Mouse (Mus musculus): ENCODE data around the gene Scn5a. TPM values are rescaled to one million over a fixed set of nuclear protein-coding genes. Genes with fewer than 3 reads are reported as not detected.
A peak's percentile ranks its signal among the peaks of the same experiment; 100 is the strongest.

Gene Scn5a
- total and polyA plus RNA-seq, 3 experiments = 1.9 to 9.0 (median 4.3) TPM

- no peak for TF ChIP-seq PAX5 (IDR thresholded peaks at IDR 0.05; ENCODE audit: low read length)
- TF ChIP-seq MAZ (IDR thresholded peaks at IDR 0.05; ENCODE audit: low read depth, low read length) = no peak
- TF ChIP-seq SMC3 (IDR thresholded peaks at IDR 0.05; ENCODE audit: low read depth, low read length) = peak; percentile 18; the same call in 1 of the 2 replicates
- TF ChIP-seq UBTF (IDR thresholded peaks at IDR 0.05; ENCODE audit: low read depth, low read length) = no peak
- no peak for TF ChIP-seq TBP (conservative IDR thresholded peaks at IDR 0.05; ENCODE audit: low read depth, low read length)
- peak; percentile 17 for TF ChIP-seq RAD21 (IDR thresholded peaks at IDR 0.05; ENCODE audit: low read depth, low read length)
- no peak for TF ChIP-seq RCOR1 (conservative IDR thresholded peaks at IDR 0.05; ENCODE audit: low read depth, low read length)
- TF ChIP-seq NELFE (IDR thresholded peaks at IDR 0.05; ENCODE audit: low read depth, low read length) = no peak
- TF ChIP-seq CTCF (conservative IDR thresholded peaks at IDR 0.05 in 1 of 2, IDR thresholded peaks at IDR 0.05 in 1 of 2; ENCODE audit: low read depth in 2 of 2, low read length in 2 of 2) = peak in 1 of 2 experiments; percentile 36; a peak in 1 of 4 replicates
- TF ChIP-seq CHD1 (IDR thresholded peaks at IDR 0.05; ENCODE audit: low read depth, low read length) = no peak
- no peak for TF ChIP-seq ZC3H11A (IDR thresholded peaks at IDR 0.05; ENCODE audit: low read depth, low read length)
- no peak for TF ChIP-seq ZNF384 (IDR thresholded peaks at IDR 0.05; ENCODE audit: low read depth, low read length)
- DNase-seq (ENCODE audit: extremely low read depth) = no peak
- dilution Hi-C loops (cut with MboI; ENCODE audit: extremely low pct_ligation_motif_present, extremely low pct_unique_long_range_greater_than_20kb, low sequenced_read_pairs) = no loop called here
Observed at GRCm38 (mm10) chr9:119503613-119504012, 75.2 kb downstream of the Scn5a start.

GRCm38 (mm10) chr9:119498885-119499284 lies 79.9 kb downstream of the Scn5a start:
- Histone ChIP-seq H3K79me2 (replicated peaks; ENCODE audit: control insufficient read depth, extremely low read depth, insufficient read depth, poor library complexity, severe bottlenecking) (no peaks in the 10 kb centered on the region), H3K27ac (ENCODE audit: insufficient read depth, low read depth) (no peak overlapping the region), H3K9me3 (replicated peaks; ENCODE audit: low read length) (no peaks in the 10 kb centered on the region), H3K36me3 (replicated peaks in 1 of 2; ENCODE audit: control insufficient read depth in 1 of 2, insufficient read depth in 1 of 2, low read length in 1 of 2) (peaks cover 20 to 58% of the 10 kb centered on the region in 2 experiments), H3K4me1 (ENCODE audit: control insufficient read depth in 1 of 2, insufficient read depth in 2 of 2) (peaks cover 0 to 11% of the 10 kb centered on the region in 2 experiments; a peak in 2 of 4 replicates), H3K4me2 (ENCODE audit: insufficient read depth, low read depth, poor library complexity, severe bottlenecking) (no peak overlapping the region), H3K9ac (ENCODE audit: insufficient read depth, low read depth) (no peak overlapping the region), H3K4me3 (replicated peaks in 1 of 3; ENCODE audit: low read depth in 2 of 3, low read length in 2 of 3, poor library complexity in 1 of 3) (no peak overlapping the region), H3K27me3 (replicated peaks) (no peaks in the 10 kb centered on the region)
- in situ Hi-C loops (cut with MboI; ENCODE audit: low pct_ligation_motif_present, low pct_unique_long_range_greater_than_20kb, low sequenced_read_pairs) = no loop called here
- TF ChIP-seq EP300 (IDR thresholded peaks at IDR 0.05; ENCODE audit: low read length) (no peak), USF1 (IDR thresholded peaks at IDR 0.05; ENCODE audit: low read depth, low read length) (no peak), RAD21 (IDR thresholded peaks at IDR 0.05; ENCODE audit: low read depth, low read length) (no peak), BHLHE40 (IDR thresholded peaks at IDR 0.05; ENCODE audit: low read depth, low read length) (no peak), POLR2A (IDR thresholded peaks at IDR 0.05; ENCODE audit: low read depth, low read length) (no peak), MAZ (IDR thresholded peaks at IDR 0.05; ENCODE audit: low read depth, low read length) (no peak), TCF12 (IDR thresholded peaks at IDR 0.05; ENCODE audit: low read depth, low read length) (no peak), CHD2 (IDR thresholded peaks at IDR 0.05; ENCODE audit: low read length) (no peak), ZKSCAN1 (IDR thresholded peaks at IDR 0.05; ENCODE audit: borderline replicate concordance, low read depth, low read length) (no peak), GABPA (IDR thresholded peaks at IDR 0.05; ENCODE audit: insufficient replicate concordance, low read depth, low read length) (no peak), IRF4 (IDR thresholded peaks at IDR 0.05; ENCODE audit: low read depth, low read length) (no peak), ETS1 (conservative IDR thresholded peaks at IDR 0.05; ENCODE audit: low read depth, low read length) (no peak), POLR2AphosphoS2 (IDR thresholded peaks at IDR 0.05; ENCODE audit: low read depth, low read length) (no peak), ZNF384 (IDR thresholded peaks at IDR 0.05; ENCODE audit: low read depth, low read length) (no peak)
- no peak for DNase-seq (ENCODE audit: extremely low read depth)
- dilution Hi-C loops (cut with MboI; ENCODE audit: extremely low pct_ligation_motif_present, extremely low pct_unique_long_range_greater_than_20kb, low sequenced_read_pairs) = no loop called here

More at GRCm38 (mm10) chr9:119503613-119504012, 75.2 kb downstream of the Scn5a start:
- H3K4me1 ChIP-seq (ENCODE audit: control insufficient read depth in 1 of 2, insufficient read depth in 2 of 2) = peaks cover 0 to 8% of the 10 kb centered on the region in 2 experiments; a peak in 2 of 4 replicates
- no peaks in the 10 kb centered on the region for H3K79me2 ChIP-seq (replicated peaks; ENCODE audit: control insufficient read depth, extremely low read depth, insufficient read depth, poor library complexity, severe bottlenecking)
- no peak overlapping the region for H3K4me2 ChIP-seq (ENCODE audit: insufficient read depth, low read depth, poor library complexity, severe bottlenecking)
- H3K4me3 ChIP-seq (replicated peaks in 1 of 3; ENCODE audit: low read depth in 2 of 3, low read length in 2 of 3, poor library complexity in 1 of 3) = no peak overlapping the region
- no peak overlapping the region for H3K9ac ChIP-seq (ENCODE audit: insufficient read depth, low read depth)
- no peaks in the 10 kb centered on the region for H3K27me3 ChIP-seq (replicated peaks)
- H3K9me3 ChIP-seq (replicated peaks; ENCODE audit: low read length) = peaks cover 9% of the 10 kb centered on the region
- in situ Hi-C loops (cut with MboI; ENCODE audit: low pct_ligation_motif_present, low pct_unique_long_range_greater_than_20kb, low sequenced_read_pairs) = no loop called here
- no peak overlapping the region for H3K27ac ChIP-seq (ENCODE audit: insufficient read depth, low read depth)
- H3K36me3 ChIP-seq (replicated peaks in 1 of 2; ENCODE audit: control insufficient read depth in 1 of 2, insufficient read depth in 1 of 2, low read length in 1 of 2) = peaks cover 16 to 34% of the 10 kb centered on the region in 2 experiments

All from CH12.LX (cell line).